Mouse (Mus musculus) inflammation-experienced regulatory T-cells, adult 6 months (primary cell): ENCODE data around the gene Gpbp1l1. TPM values are rescaled to one million over a fixed set of nuclear protein-coding genes. Genes with fewer than 3 reads are reported as not detected.
A peak's percentile ranks its signal among the peaks of the same experiment; 100 is the strongest.

Source experiments
- ATAC-seq: one replicate; pipeline ENCODE4 v1.8.0; 2017
- polyA plus RNA-seq, 3 experiments: library from polyadenylated mRNA; unstranded; fragments of 100-300 nt; shearing (Covaris generic); gene quantifications; one replicate each; pipeline ENCODE4 v1.2.1; 2017

Gene Gpbp1l1
- polyA plus RNA-seq, result 100 to 1,000 TPM in 1 of 3 experiments, 10 to 100 TPM in 2; 94.8 to 100 (median 95.0) TPM

GRCm38 (mm10) chr4:116557306-116558121 lies at the start of gene Gpbp1l1:
Gene Gpbp1l1 (plus strand): TSS chr4:116557658.
- ATAC-seq, result peak; percentile 77

- ATAC-seq, result no peak
These were observed 26.3 kb upstream of the Gpbp1l1 start for GRCm38 (mm10) chr4:116531109-116531508.

- no peak for ATAC-seq
These were observed 21.1 kb upstream of the Gpbp1l1 start for GRCm38 (mm10) chr4:116536351-116536750.

GRCm38 (mm10) chr4:116537737-116538136 lies 19.7 kb upstream of the Gpbp1l1 start:
- ATAC-seq, result no peak

- no peak for ATAC-seq
These were observed 7.0 kb upstream of the Gpbp1l1 start for GRCm38 (mm10) chr4:116550432-116550831.

- ATAC-seq, result no peak
These were observed 4.4 kb upstream of the Gpbp1l1 start for GRCm38 (mm10) chr4:116553035-116553434.

- no peak for ATAC-seq
These were observed 1.8 kb upstream of the Gpbp1l1 start, which contains the start of gene Tmem69 for GRCm38 (mm10) chr4:116555413-116556300. Gene Tmem69 (minus strand): TSS chr4:116555936.

- ATAC-seq, result peak; percentile 83
These were observed 725 bp upstream of the Gpbp1l1 start for GRCm38 (mm10) chr4:116556561-116557305.

- no peak for ATAC-seq
These were observed 859 bp downstream of the Gpbp1l1 start for GRCm38 (mm10) chr4:116558151-116558882.

GRCm38 (mm10) chr4:116595793-116596192 lies 38.3 kb downstream of the Gpbp1l1 start:
- no peak for ATAC-seq

GRCm38 (mm10) chr4:116596379-116596778 lies 38.9 kb downstream of the Gpbp1l1 start, which contains the start of gene Ccdc17:
Gene Ccdc17 (plus strand): TSS chr4:116596654.
- ATAC-seq, result no peak

- ATAC-seq, result peak; percentile 93
These were observed 39.8 kb downstream of the Gpbp1l1 start for GRCm38 (mm10) chr4:116596978-116597881.

GRCm38 (mm10) chr4:116612621-116613020 lies 55.2 kb downstream of the Gpbp1l1 start:
- no peak for ATAC-seq

GRCm38 (mm10) chr4:116615237-116615636 lies 57.8 kb downstream of the Gpbp1l1 start:
- no peak for ATAC-seq

- no peak for ATAC-seq
These were observed 67.4 kb downstream of the Gpbp1l1 start for GRCm38 (mm10) chr4:116624831-116625230.

GRCm38 (mm10) chr4:116626658-116627358 lies 69.3 kb downstream of the Gpbp1l1 start:
- peak; percentile 57 for ATAC-seq

GRCm38 (mm10) chr4:116627359-116627716 lies 69.9 kb downstream of the Gpbp1l1 start:
- ATAC-seq, result peak; percentile 80

- peak; percentile 81 for ATAC-seq
These were observed 70.5 kb downstream of the Gpbp1l1 start, which contains the start of gene Nasp for GRCm38 (mm10) chr4:116627722-116628662. Gene Nasp (minus strand): TSS chr4:116627941.

- no peak for ATAC-seq
These were observed 77.7 kb downstream of the Gpbp1l1 start for GRCm38 (mm10) chr4:116635197-116635596.
